Mouse (Mus musculus) thymus, adult 2 months (tissue): ENCODE results near the gene Mogs. TPM values are rescaled to one million over a fixed set of nuclear protein-coding genes. Genes with fewer than 3 reads are reported as not detected.

Experiments used
- DNase-seq: peaks from one replicate; pipeline ENCODE4 v3.0.0; 2021
- H3K27ac ChIP-seq: fragments of 200-500 bp; 2 replicates; pipeline ENCODE4 v1.5.1; 2012; ENCODE audit warnings: low read length, control low read depth; ENCODE audit not compliant: control insufficient read depth, insufficient read depth
- H3K27me3 ChIP-seq: fragments of 200-500 bp; 2 replicates; pipeline ENCODE4 v1.6.1; 2012; ENCODE audit warnings: mild to moderate bottlenecking, low read length, moderate library complexity, mixed read lengths; ENCODE audit not compliant: control insufficient read depth, insufficient read depth
- H3K36me3 ChIP-seq: fragments of 200-500 bp; 2 replicates; pipeline ENCODE4 v1.6.1; 2012; ENCODE audit warnings: mild to moderate bottlenecking, low read length, moderate library complexity; ENCODE audit not compliant: control insufficient read depth, insufficient read depth
- H3K4me1 ChIP-seq: fragments of 200-500 bp; replicated peaks from 2 replicates; pipeline ENCODE4 v1.6.1; 2012; ENCODE audit warnings: low read length; ENCODE audit not compliant: control insufficient read depth, insufficient read depth
- H3K4me3 ChIP-seq: fragments of 200-500 bp; 2 replicates; pipeline ENCODE4 v1.5.1; 2012; ENCODE audit warnings: mild to moderate bottlenecking, low read length, control low read depth, moderate library complexity; ENCODE audit not compliant: control insufficient read depth, insufficient read depth
- CTCF ChIP-seq: fragments of 200-500 bp; IDR thresholded peaks from 2 replicates; pipeline ENCODE4 v1.5.1; 2012; ENCODE audit warnings: mild to moderate bottlenecking, control low read depth, low read length, moderate library complexity, borderline replicate concordance; ENCODE audit not compliant: control insufficient read depth, poor library complexity, insufficient read depth; ENCODE audit errors: extremely low read depth
- POLR2A ChIP-seq: fragments of 200-500 bp; IDR thresholded peaks from 2 replicates; pipeline ENCODE4 v1.6.1; 2012; ENCODE audit warnings: mild to moderate bottlenecking, low read length, control low read depth, moderate library complexity; ENCODE audit not compliant: control insufficient read depth, poor library complexity, insufficient read depth; ENCODE audit errors: extremely low read depth
- WGBS: fragments of 180-500 bp; shearing (Covaris S2); methylation state at CpG from one replicate; pipeline ENCODE4 v1.1.7; 2018; 5-methylcytosine and 5-hydroxymethylcytosine counted together
- polyA plus RNA-seq: library from polyadenylated mRNA; depleted of rRNA; stranded (reverse); fragments of >200 nt; gene quantifications from 2 replicates; pipeline ENCODE4 v1.2.3, GENCODE M21; 2012

The Mogs gene
- polyA plus RNA-seq, 1 experiment: 142 TPM

- no peak for DNase-seq
- Histone ChIP-seq H3K27ac (no peak overlapping the region), H3K27me3 (no peaks in the 10 kb centered on the region), H3K4me3 (no peak overlapping the region), H3K4me1 (peaks cover 27% of the 10 kb centered on the region), H3K36me3 (no peaks in the 10 kb centered on the region)
- 92% methylated on average over 4 of the region's 4 CpGs for WGBS
- TF ChIP-seq POLR2A (no peak), CTCF (no peak)
Measured at GRCm38 (mm10) chr6:83104158-83104557, 11.1 kb upstream of the Mogs start.

- DNase-seq: peak; percentile 85
- WGBS: 53% methylated on average over 13 of the region's 13 CpGs
- Histone ChIP-seq H3K36me3 (no peaks in the 10 kb centered on the region), H3K4me1 (peaks cover 13% of the 10 kb centered on the region), H3K4me3 (no peak overlapping the region), H3K27ac (no peak overlapping the region), H3K27me3 (no peaks in the 10 kb centered on the region)
- TF ChIP-seq POLR2A: no peak
- TF ChIP-seq CTCF: peak; percentile 90
Measured at GRCm38 (mm10) chr6:83107566-83108400, 7.5 kb upstream of the Mogs start.

GRCm38 (mm10) chr6:83108762-83109668 is 6.3 kb upstream of the Mogs start, which contains the start of gene Mrpl53:
TSS of gene Mrpl53 (plus strand) at chr6:83109040.
- Histone ChIP-seq H3K27ac (peak within 1 kb of the TSS; percentile 77), H3K36me3 (no peaks in the 10 kb centered on the region), H3K4me3 (peak within 1 kb of the TSS; percentile 99), H3K27me3 (no peaks in the 10 kb centered on the region), H3K4me1 (peaks cover 10% of the 10 kb centered on the region)
- WGBS: under 1% methylated on average over 76 of the region's 76 CpGs
- peak; percentile 66 for DNase-seq
- TF ChIP-seq CTCF: peak; percentile 24; the same call in 1 of the 2 replicates
- TF ChIP-seq POLR2A: peak; percentile 62

- Histone ChIP-seq H3K4me3 (no peak overlapping the region), H3K4me1 (peaks cover 18% of the 10 kb centered on the region), H3K27me3 (no peaks in the 10 kb centered on the region), H3K36me3 (no peaks in the 10 kb centered on the region), H3K27ac (no peak overlapping the region)
- no peak for DNase-seq
- TF ChIP-seq CTCF: no peak
- TF ChIP-seq POLR2A: no peak
- WGBS: 92% methylated on average over 4 of the region's 4 CpGs
Measured at GRCm38 (mm10) chr6:83111510-83112136, 3.7 kb upstream of the Mogs start.

- no peaks in the 10 kb centered on the region for H3K27me3 ChIP-seq
- peak; percentile 42 for DNase-seq
- TF ChIP-seq CTCF (no peak), POLR2A (no peak)
- H3K4me1 ChIP-seq: peaks cover 27% of the 10 kb centered on the region
- WGBS: 2% methylated on average over 45 of the region's 48 CpGs
- no peaks in the 10 kb centered on the region for H3K36me3 ChIP-seq
- H3K4me3 ChIP-seq: peak overlapping the region; percentile 84
- no peak overlapping the region for H3K27ac ChIP-seq
Measured at GRCm38 (mm10) chr6:83115682-83116372, 531 bp downstream of the Mogs start.
